Mouse (Mus musculus) liver, adult 2 months (tissue): ENCODE measurements around the gene Eno3.

ENCODE experiments used
- CTCF ChIP-seq: fragments of 200-500 bp; IDR thresholded peaks from 2 replicates; pipeline ENCODE4 v1.5.1; 2011; ENCODE audit warnings: low read depth, low read length, control low read depth
- POLR2A ChIP-seq: fragments of 200-500 bp; IDR thresholded peaks from 2 replicates; pipeline ENCODE4 v1.6.1; 2011; ENCODE audit warnings: low read length, control low read depth; ENCODE audit not compliant: insufficient read depth; ENCODE audit errors: extremely low read depth

- TF ChIP-seq CTCF (no peak), POLR2A (no peak)
Observed at GRCm38 (mm10) chr11:70641241-70641640, 15.8 kb upstream of the Eno3 start.
